Mouse (Mus musculus): Measurements from ENCODE around the gene Anks6. TPM values are rescaled to one million over a fixed set of nuclear protein-coding genes. Genes with fewer than 3 reads are reported as not detected.

Anks6 gene
- polyA plus RNA-seq (2015; fragmentation: Nextera tagmentation; extraction: Ambion mirVana) = 1.2 and 1.8 TPM in 2 replicates

- Histone ChIP-seq H3K27me3 (replicated peaks) (peaks cover 33% of the 10 kb centered on the region), H3K4me1 (peaks cover 13% of the 10 kb centered on the region), H3K4me2 (peak within 1 kb of the TSS; percentile 87), H3K9ac (peak within 1 kb of the TSS; percentile 90), H3K9me3 (no peaks in the 10 kb centered on the region), H3K4me3 (peak within 1 kb of the TSS; percentile 81), H3K36me3 (no peaks in the 10 kb centered on the region), H3K27ac (replicated peaks) (peak within 1 kb of the TSS; percentile 61)
- WGBS = 1% methylated on average over 71 of the region's 86 CpGs
- ATAC-seq (ENCODE audit: extremely low read depth, insufficient number of reproducible peaks, low FRiP score, low TSS enrichment) = peak; percentile 72
Measured at GRCm38 (mm10) chr4:47056791-47057509, at the start of gene Anks6. TSS of gene Anks6 (minus strand) at chr4:47057427.

DNA sequence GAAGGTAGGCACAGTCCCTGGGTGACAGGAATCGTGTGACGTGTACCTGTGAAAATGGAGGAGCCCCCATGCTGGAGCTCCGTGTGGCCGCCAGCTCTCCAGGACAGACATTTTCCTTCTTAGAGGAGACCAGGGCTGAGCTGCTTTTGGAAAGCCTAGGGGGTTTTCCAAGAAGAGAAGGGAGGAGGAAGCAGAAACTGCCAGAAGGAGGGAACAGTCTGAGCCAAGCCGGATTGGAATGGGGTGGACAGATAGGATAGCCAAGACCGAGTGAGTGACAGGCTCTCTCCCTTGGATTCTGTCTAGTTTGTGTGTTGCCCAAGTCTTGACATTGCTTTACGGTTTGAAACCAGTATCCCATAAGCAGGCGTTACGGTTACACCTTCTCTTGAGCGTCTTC lies 46.3 kb upstream of the Anks6 start:
- no peak overlapping the region for H3K27ac ChIP-seq (replicated peaks)
- no peak overlapping the region for H3K9ac ChIP-seq
- H3K9me3 ChIP-seq = no peaks in the 10 kb centered on the region
- H3K4me1 ChIP-seq = no peaks in the 10 kb centered on the region
- H3K4me2 ChIP-seq = no peak overlapping the region
- H3K36me3 ChIP-seq = no peaks in the 10 kb centered on the region
- H3K27me3 ChIP-seq (replicated peaks) = no peaks in the 10 kb centered on the region
- 84% methylated on average over 10 of the region's 10 CpGs for WGBS
- no peak for ATAC-seq (ENCODE audit: extremely low read depth, insufficient number of reproducible peaks, low FRiP score, low TSS enrichment)
- H3K4me3 ChIP-seq = no peak overlapping the region

DNA sequence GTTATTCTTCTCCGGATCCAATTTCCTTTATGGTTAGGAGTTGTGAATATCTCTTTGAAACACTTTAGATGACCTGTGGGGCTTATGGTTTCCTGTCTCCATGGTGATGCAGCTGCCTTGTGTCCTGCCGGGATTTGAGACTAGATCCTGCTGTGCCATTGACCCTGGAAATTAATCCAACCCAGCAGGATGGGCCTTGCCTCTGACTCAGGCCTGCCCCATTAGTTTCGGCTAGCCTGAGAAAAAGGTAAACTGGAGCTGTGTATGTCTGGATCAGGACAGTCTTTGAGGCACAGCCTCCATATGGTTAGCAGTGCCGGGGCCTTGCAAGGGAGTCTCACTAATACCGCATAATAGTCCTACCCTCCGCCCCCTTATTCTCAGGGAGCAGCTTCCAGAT lies 36.4 kb upstream of the Anks6 start:
- H3K27ac ChIP-seq (replicated peaks) = no peak overlapping the region
- peaks cover 17% of the 10 kb centered on the region for H3K4me1 ChIP-seq
- peaks cover 61% of the 10 kb centered on the region for H3K27me3 ChIP-seq (replicated peaks)
- 60% methylated on average over 6 of the region's 6 CpGs for WGBS
- H3K4me2 ChIP-seq = no peak overlapping the region
- no peak overlapping the region for H3K4me3 ChIP-seq
- ATAC-seq (ENCODE audit: extremely low read depth, insufficient number of reproducible peaks, low FRiP score, low TSS enrichment) = no peak
- no peak overlapping the region for H3K9ac ChIP-seq
- H3K9me3 ChIP-seq = no peaks in the 10 kb centered on the region
- H3K36me3 ChIP-seq = no peaks in the 10 kb centered on the region

GRCm38 (mm10) chr4:47093161-47093560 lies 35.9 kb upstream of the Anks6 start:
- peak overlapping the region; percentile 73; the same call in 1 of the 2 replicates for H3K4me3 ChIP-seq
- no peaks in the 10 kb centered on the region for H3K9me3 ChIP-seq
- H3K27ac ChIP-seq (replicated peaks) = no peak overlapping the region
- H3K4me2 ChIP-seq = peak overlapping the region; percentile 100; the same call in 1 of the 2 replicates
- no peak for ATAC-seq (ENCODE audit: extremely low read depth, insufficient number of reproducible peaks, low FRiP score, low TSS enrichment)
- no peak overlapping the region for H3K9ac ChIP-seq
- H3K27me3 ChIP-seq (replicated peaks) = peaks cover 62% of the 10 kb centered on the region
- H3K4me1 ChIP-seq = peaks cover 17% of the 10 kb centered on the region
- H3K36me3 ChIP-seq = no peaks in the 10 kb centered on the region
- 51% methylated on average over 9 of the region's 9 CpGs for WGBS

- H3K4me2 ChIP-seq = peak overlapping the region; percentile 100
- no peak overlapping the region for H3K27ac ChIP-seq (replicated peaks)
- H3K4me1 ChIP-seq = peaks cover 17% of the 10 kb centered on the region
- 2% methylated on average over 21 of the region's 21 CpGs for WGBS
- no peaks in the 10 kb centered on the region for H3K36me3 ChIP-seq
- no peak for ATAC-seq (ENCODE audit: extremely low read depth, insufficient number of reproducible peaks, low FRiP score, low TSS enrichment)
- peak overlapping the region; percentile 80 for H3K9ac ChIP-seq
- no peaks in the 10 kb centered on the region for H3K9me3 ChIP-seq
- peaks cover 62% of the 10 kb centered on the region for H3K27me3 ChIP-seq (replicated peaks)
- H3K4me3 ChIP-seq = peak overlapping the region; percentile 73
Measured at GRCm38 (mm10) chr4:47092387-47093021, 35.3 kb upstream of the Anks6 start.

GRCm38 (mm10) chr4:47091493-47092386 lies 34.5 kb upstream of the Anks6 start, which contains the start of gene Galnt12:
TSS of gene Galnt12 (plus strand) at chr4:47091909.
- no peak for ATAC-seq (ENCODE audit: extremely low read depth, insufficient number of reproducible peaks, low FRiP score, low TSS enrichment)
- peaks cover 62% of the 10 kb centered on the region for H3K27me3 ChIP-seq (replicated peaks)
- H3K9me3 ChIP-seq = no peaks in the 10 kb centered on the region
- H3K36me3 ChIP-seq = no peaks in the 10 kb centered on the region
- 1% methylated on average over 74 of the region's 74 CpGs for WGBS
- H3K4me2 ChIP-seq = peak within 1 kb of the TSS; percentile 100
- no peak within 1 kb of the TSS for H3K27ac ChIP-seq (replicated peaks)
- H3K4me3 ChIP-seq = peak within 1 kb of the TSS; percentile 73
- H3K9ac ChIP-seq = peak within 1 kb of the TSS; percentile 80
- peaks cover 17% of the 10 kb centered on the region for H3K4me1 ChIP-seq

DNA sequence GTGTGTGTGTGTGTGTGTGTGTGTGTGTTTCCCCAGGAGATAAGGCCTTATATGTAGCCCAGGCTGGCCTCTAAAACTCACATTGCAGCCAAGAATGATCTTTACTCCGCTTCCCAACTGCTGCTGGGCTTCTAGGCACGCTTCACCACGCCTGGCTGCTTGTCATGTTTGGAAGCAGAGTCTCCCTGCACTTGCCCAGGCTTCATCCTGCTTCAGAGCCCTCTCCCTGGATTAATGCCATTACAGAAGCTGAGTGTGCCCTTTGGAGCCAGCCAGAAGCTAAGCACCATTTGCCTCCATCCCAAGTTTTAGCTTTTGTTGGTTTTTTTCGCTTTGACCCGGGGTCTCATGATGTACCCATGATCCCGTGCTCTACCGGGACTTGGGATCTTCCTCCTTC lies 31.4 kb upstream of the Anks6 start:
- peaks cover 46% of the 10 kb centered on the region for H3K27me3 ChIP-seq (replicated peaks)
- 79% methylated on average over 7 of the region's 7 CpGs for WGBS
- no peaks in the 10 kb centered on the region for H3K9me3 ChIP-seq
- H3K4me3 ChIP-seq = no peak overlapping the region
- H3K27ac ChIP-seq (replicated peaks) = no peak overlapping the region
- ATAC-seq (ENCODE audit: extremely low read depth, insufficient number of reproducible peaks, low FRiP score, low TSS enrichment) = no peak
- H3K4me2 ChIP-seq = no peak overlapping the region
- H3K9ac ChIP-seq = no peak overlapping the region
- H3K36me3 ChIP-seq = no peaks in the 10 kb centered on the region
- peaks cover 17% of the 10 kb centered on the region for H3K4me1 ChIP-seq

DNA sequence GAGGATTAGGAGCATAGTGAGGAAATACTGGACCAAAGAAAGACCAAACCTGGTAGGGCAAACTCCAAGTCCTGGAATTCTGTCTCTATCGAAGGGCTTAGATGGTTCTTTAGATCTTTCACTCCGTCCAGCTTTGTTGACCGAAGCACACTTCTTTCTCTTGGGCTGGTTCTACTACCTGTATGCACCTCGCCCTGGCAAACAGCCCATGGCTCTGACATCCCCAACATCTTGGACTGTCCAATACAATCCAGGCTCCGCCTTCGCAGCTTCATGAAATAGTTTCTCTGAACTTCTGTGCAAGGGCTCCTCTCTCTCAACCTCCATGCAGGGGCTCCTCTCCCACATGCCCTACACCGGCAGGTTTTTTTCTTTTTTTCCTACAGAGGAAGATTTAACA lies 26.6 kb upstream of the Anks6 start:
- WGBS = 83% methylated on average over 7 of the region's 7 CpGs
- no peak for ATAC-seq (ENCODE audit: extremely low read depth, insufficient number of reproducible peaks, low FRiP score, low TSS enrichment)

GRCm38 (mm10) chr4:47080647-47081010 lies 23.4 kb upstream of the Anks6 start:
- H3K4me2 ChIP-seq = no peak overlapping the region
- 88% methylated on average over 4 of the region's 4 CpGs for WGBS
- no peaks in the 10 kb centered on the region for H3K4me1 ChIP-seq
- H3K9me3 ChIP-seq = peaks cover 2% of the 10 kb centered on the region; the same call in 1 of the 2 replicates
- no peak overlapping the region for H3K27ac ChIP-seq (replicated peaks)
- no peaks in the 10 kb centered on the region for H3K27me3 ChIP-seq (replicated peaks)
- no peaks in the 10 kb centered on the region for H3K36me3 ChIP-seq
- H3K4me3 ChIP-seq = no peak overlapping the region
- no peak for ATAC-seq (ENCODE audit: extremely low read depth, insufficient number of reproducible peaks, low FRiP score, low TSS enrichment)
- no peak overlapping the region for H3K9ac ChIP-seq

More for the DNA sequence above, 26.6 kb upstream of the Anks6 start:
- H3K9me3 ChIP-seq = peaks cover 2% of the 10 kb centered on the region; the same call in 1 of the 2 replicates
- H3K9ac ChIP-seq = no peak overlapping the region
- H3K4me1 ChIP-seq = no peaks in the 10 kb centered on the region
- peaks cover 3% of the 10 kb centered on the region; the same call in 1 of the 2 replicates for H3K27me3 ChIP-seq (replicated peaks)
- H3K4me2 ChIP-seq = no peak overlapping the region
- no peaks in the 10 kb centered on the region for H3K36me3 ChIP-seq
- no peak overlapping the region for H3K4me3 ChIP-seq
- no peak overlapping the region for H3K27ac ChIP-seq (replicated peaks)

GRCm38 (mm10) chr4:47079997-47080646 lies 22.9 kb upstream of the Anks6 start:
- 84% methylated on average over 17 of the region's 17 CpGs for WGBS
- Histone ChIP-seq H3K4me3 (no peak overlapping the region), H3K4me1 (no peaks in the 10 kb centered on the region), H3K4me2 (no peak overlapping the region), H3K9ac (no peak overlapping the region), H3K9me3 (peaks cover 2% of the 10 kb centered on the region; the same call in 1 of the 2 replicates), H3K27ac (replicated peaks) (no peak overlapping the region), H3K36me3 (no peaks in the 10 kb centered on the region), H3K27me3 (replicated peaks) (no peaks in the 10 kb centered on the region)
- ATAC-seq (ENCODE audit: extremely low read depth, insufficient number of reproducible peaks, low FRiP score, low TSS enrichment) = no peak

- Histone ChIP-seq H3K4me3 (no peak overlapping the region), H3K9me3 (no peaks in the 10 kb centered on the region), H3K27ac (replicated peaks) (no peak overlapping the region), H3K36me3 (no peaks in the 10 kb centered on the region), H3K9ac (no peak overlapping the region), H3K4me2 (no peak overlapping the region), H3K4me1 (no peaks in the 10 kb centered on the region), H3K27me3 (replicated peaks) (no peaks in the 10 kb centered on the region)
- ATAC-seq (ENCODE audit: extremely low read depth, insufficient number of reproducible peaks, low FRiP score, low TSS enrichment) = no peak
- 29% methylated on average over 2 of the region's 2 CpGs for WGBS
Measured at GRCm38 (mm10) chr4:47075054-47075453, 17.8 kb upstream of the Anks6 start.

All from heart, embryonic 13.5 days (tissue).